Mouse (Mus musculus): ENCODE results near the gene Pde4d. TPM values are rescaled to one million over a fixed set of nuclear protein-coding genes. Genes with fewer than 3 reads are reported as not detected.

Gene Pde4d
- 19.0 and 20.3 TPM in 2 replicates for polyA plus RNA-seq (2014; fragmentation: Nextera tagmentation; extraction: Ambion mirVana)

- Histone ChIP-seq H3K27me3 (replicated peaks; ENCODE audit: control insufficient read depth, insufficient read depth, low read length) (no peaks in the 10 kb centered on the region), H3K4me3 (ENCODE audit: low read depth, low read length) (no peak within 1 kb of the TSS), H3K27ac (ENCODE audit: low read depth, low read length) (no peak within 1 kb of the TSS), H3K9me3 (ENCODE audit: control insufficient read depth, low read length) (no peaks in the 10 kb centered on the region), H3K4me1 (replicated peaks; ENCODE audit: control insufficient read depth, insufficient read depth, low read length) (peaks cover 9% of the 10 kb centered on the region), H3K9ac (ENCODE audit: low read depth, low read length) (no peak within 1 kb of the TSS), H3K4me2 (peak within 1 kb of the TSS; percentile 2), H3K36me3 (ENCODE audit: control insufficient read depth, insufficient read depth, low read length) (no peaks in the 10 kb centered on the region)
- 10% methylated on average over 10 of the region's 10 CpGs for WGBS
- ATAC-seq (replicated peaks; ENCODE audit: low FRiP score) (peak; percentile 87), DNase-seq (ENCODE audit: low spot score) (peak; percentile 33)
Measured at GRCm38 (mm10) chr13:108449116-108450097, at the start of gene Pde4d. Pde4d (plus strand) TSS chr13:108449948.

GRCm38 (mm10) chr13:108403197-108403596, 46.6 kb upstream of the Pde4d start:
- 93% methylated on average over 5 of the region's 5 CpGs for WGBS
- no peak for DNase-seq (ENCODE audit: low spot score)
- Histone ChIP-seq H3K27me3 (replicated peaks; ENCODE audit: control insufficient read depth, insufficient read depth, low read length) (no peaks in the 10 kb centered on the region), H3K4me2 (no peak overlapping the region), H3K9ac (ENCODE audit: low read depth, low read length) (no peak overlapping the region), H3K4me3 (ENCODE audit: low read depth, low read length) (no peak overlapping the region), H3K9me3 (ENCODE audit: control insufficient read depth, low read length) (no peaks in the 10 kb centered on the region), H3K27ac (ENCODE audit: low read depth, low read length) (no peak overlapping the region), H3K4me1 (replicated peaks; ENCODE audit: control insufficient read depth, insufficient read depth, low read length) (no peaks in the 10 kb centered on the region), H3K36me3 (ENCODE audit: control insufficient read depth, insufficient read depth, low read length) (no peaks in the 10 kb centered on the region)
- no peak for ATAC-seq (replicated peaks; ENCODE audit: low FRiP score)

GRCm38 (mm10) chr13:108404372-108404771, 45.4 kb upstream of the Pde4d start:
- Histone ChIP-seq H3K27ac (ENCODE audit: low read depth, low read length) (no peak overlapping the region), H3K9me3 (ENCODE audit: control insufficient read depth, low read length) (no peaks in the 10 kb centered on the region), H3K9ac (ENCODE audit: low read depth, low read length) (no peak overlapping the region), H3K4me2 (no peak overlapping the region), H3K27me3 (replicated peaks; ENCODE audit: control insufficient read depth, insufficient read depth, low read length) (no peaks in the 10 kb centered on the region), H3K36me3 (ENCODE audit: control insufficient read depth, insufficient read depth, low read length) (no peaks in the 10 kb centered on the region), H3K4me3 (ENCODE audit: low read depth, low read length) (no peak overlapping the region), H3K4me1 (replicated peaks; ENCODE audit: control insufficient read depth, insufficient read depth, low read length) (no peaks in the 10 kb centered on the region)
- DNase-seq (ENCODE audit: low spot score): no peak
- WGBS: 65% methylated on average over 4 of the region's 4 CpGs
- no peak for ATAC-seq (replicated peaks; ENCODE audit: low FRiP score)

GRCm38 (mm10) chr13:108415464-108415863, 34.3 kb upstream of the Pde4d start:
- 83% methylated on average over 2 of the region's 2 CpGs for WGBS
- Histone ChIP-seq H3K27ac (ENCODE audit: low read depth, low read length) (no peak overlapping the region), H3K9me3 (ENCODE audit: control insufficient read depth, low read length) (no peaks in the 10 kb centered on the region), H3K4me2 (no peak overlapping the region), H3K9ac (ENCODE audit: low read depth, low read length) (no peak overlapping the region), H3K4me1 (replicated peaks; ENCODE audit: control insufficient read depth, insufficient read depth, low read length) (peaks cover 5% of the 10 kb centered on the region), H3K27me3 (replicated peaks; ENCODE audit: control insufficient read depth, insufficient read depth, low read length) (no peaks in the 10 kb centered on the region), H3K36me3 (ENCODE audit: control insufficient read depth, insufficient read depth, low read length) (no peaks in the 10 kb centered on the region), H3K4me3 (ENCODE audit: low read depth, low read length) (no peak overlapping the region)
- DNase-seq (ENCODE audit: low spot score): no peak
- ATAC-seq (replicated peaks; ENCODE audit: low FRiP score): no peak

GRCm38 (mm10) chr13:108418741-108419507, 30.8 kb upstream of the Pde4d start:
- Histone ChIP-seq H3K9me3 (ENCODE audit: control insufficient read depth, low read length) (no peaks in the 10 kb centered on the region), H3K27ac (ENCODE audit: low read depth, low read length) (no peak overlapping the region), H3K4me3 (ENCODE audit: low read depth, low read length) (no peak overlapping the region), H3K4me1 (replicated peaks; ENCODE audit: control insufficient read depth, insufficient read depth, low read length) (peaks cover 5% of the 10 kb centered on the region), H3K4me2 (no peak overlapping the region), H3K27me3 (replicated peaks; ENCODE audit: control insufficient read depth, insufficient read depth, low read length) (no peaks in the 10 kb centered on the region), H3K36me3 (ENCODE audit: control insufficient read depth, insufficient read depth, low read length) (no peaks in the 10 kb centered on the region), H3K9ac (ENCODE audit: low read depth, low read length) (no peak overlapping the region)
- WGBS: 38% methylated on average over 1 of the region's 1 CpGs
- DNase-seq (ENCODE audit: low spot score) (no peak), ATAC-seq (replicated peaks; ENCODE audit: low FRiP score) (peak; percentile 87)

GRCm38 (mm10) chr13:108426322-108426721, 23.4 kb upstream of the Pde4d start:
- H3K9ac ChIP-seq (ENCODE audit: low read depth, low read length): no peak overlapping the region
- no peaks in the 10 kb centered on the region for H3K27me3 ChIP-seq (replicated peaks; ENCODE audit: control insufficient read depth, insufficient read depth, low read length)
- no peak overlapping the region for H3K4me3 ChIP-seq (ENCODE audit: low read depth, low read length)
- ATAC-seq (replicated peaks; ENCODE audit: low FRiP score): no peak
- no peaks in the 10 kb centered on the region for H3K9me3 ChIP-seq (ENCODE audit: control insufficient read depth, low read length)
- no peak overlapping the region for H3K4me2 ChIP-seq
- no peak for DNase-seq (ENCODE audit: low spot score)
- no peaks in the 10 kb centered on the region for H3K4me1 ChIP-seq (replicated peaks; ENCODE audit: control insufficient read depth, insufficient read depth, low read length)
- H3K36me3 ChIP-seq (ENCODE audit: control insufficient read depth, insufficient read depth, low read length): no peaks in the 10 kb centered on the region
- 76% methylated on average over 5 of the region's 5 CpGs for WGBS
- no peak overlapping the region for H3K27ac ChIP-seq (ENCODE audit: low read depth, low read length)

GRCm38 (mm10) chr13:108428809-108429208, 20.9 kb upstream of the Pde4d start:
- Histone ChIP-seq H3K27ac (ENCODE audit: low read depth, low read length) (no peak overlapping the region), H3K4me3 (ENCODE audit: low read depth, low read length) (no peak overlapping the region), H3K4me2 (no peak overlapping the region), H3K4me1 (replicated peaks; ENCODE audit: control insufficient read depth, insufficient read depth, low read length) (no peaks in the 10 kb centered on the region), H3K27me3 (replicated peaks; ENCODE audit: control insufficient read depth, insufficient read depth, low read length) (no peaks in the 10 kb centered on the region), H3K9ac (ENCODE audit: low read depth, low read length) (no peak overlapping the region), H3K9me3 (ENCODE audit: control insufficient read depth, low read length) (no peaks in the 10 kb centered on the region), H3K36me3 (ENCODE audit: control insufficient read depth, insufficient read depth, low read length) (no peaks in the 10 kb centered on the region)
- DNase-seq (ENCODE audit: low spot score) (no peak), ATAC-seq (replicated peaks; ENCODE audit: low FRiP score) (no peak)
- WGBS: 75% methylated on average over 6 of the region's 6 CpGs

GRCm38 (mm10) chr13:108429623-108430022, 20.1 kb upstream of the Pde4d start:
- H3K4me2 ChIP-seq: no peak overlapping the region
- ATAC-seq (replicated peaks; ENCODE audit: low FRiP score) (no peak), DNase-seq (ENCODE audit: low spot score) (no peak)
- H3K4me1 ChIP-seq (replicated peaks; ENCODE audit: control insufficient read depth, insufficient read depth, low read length): no peaks in the 10 kb centered on the region
- no peaks in the 10 kb centered on the region for H3K27me3 ChIP-seq (replicated peaks; ENCODE audit: control insufficient read depth, insufficient read depth, low read length)
- no peaks in the 10 kb centered on the region for H3K9me3 ChIP-seq (ENCODE audit: control insufficient read depth, low read length)
- no peak overlapping the region for H3K9ac ChIP-seq (ENCODE audit: low read depth, low read length)
- no peaks in the 10 kb centered on the region for H3K36me3 ChIP-seq (ENCODE audit: control insufficient read depth, insufficient read depth, low read length)
- H3K4me3 ChIP-seq (ENCODE audit: low read depth, low read length): no peak overlapping the region
- WGBS: 77% methylated on average over 2 of the region's 2 CpGs
- H3K27ac ChIP-seq (ENCODE audit: low read depth, low read length): no peak overlapping the region
